Mouse (Mus musculus): ENCODE data around the gene Tmem150b. TPM values are rescaled to one million over a fixed set of nuclear protein-coding genes. Genes with fewer than 3 reads are reported as not detected.

The Tmem150b gene
- 0.16 TPM in 1 of 2 replicates, not detected in the other for polyA plus RNA-seq (2014; fragmentation: Nextera tagmentation; extraction: Ambion mirVana)

- Histone ChIP-seq H3K9me3 (ENCODE audit: control insufficient read depth, low read length) (no peaks in the 10 kb centered on the region), H3K36me3 (ENCODE audit: control insufficient read depth, insufficient read depth, low read length) (no peaks in the 10 kb centered on the region), H3K27me3 (replicated peaks; ENCODE audit: control insufficient read depth, insufficient read depth, low read length) (no peaks in the 10 kb centered on the region), H3K9ac (ENCODE audit: low read depth, low read length) (no peak within 1 kb of the TSS), H3K27ac (ENCODE audit: low read depth, low read length) (no peak within 1 kb of the TSS), H3K4me3 (ENCODE audit: low read depth, low read length) (no peak within 1 kb of the TSS), H3K4me1 (replicated peaks; ENCODE audit: control insufficient read depth, insufficient read depth, low read length) (no peaks in the 10 kb centered on the region; the same call in 1 of the 2 replicates), H3K4me2 (peak within 1 kb of the TSS; percentile 62; the same call in 1 of the 2 replicates)
- ATAC-seq (replicated peaks; ENCODE audit: low FRiP score): no peak
- WGBS: 42% methylated on average over 7 of the region's 7 CpGs
- no peak for DNase-seq (ENCODE audit: low spot score)
Measured at GRCm38 (mm10) chr7:4725169-4725568, at the start of gene Tmem150b. Gene Tmem150b, minus strand, starts transcription at chr7:4725249.

DNA sequence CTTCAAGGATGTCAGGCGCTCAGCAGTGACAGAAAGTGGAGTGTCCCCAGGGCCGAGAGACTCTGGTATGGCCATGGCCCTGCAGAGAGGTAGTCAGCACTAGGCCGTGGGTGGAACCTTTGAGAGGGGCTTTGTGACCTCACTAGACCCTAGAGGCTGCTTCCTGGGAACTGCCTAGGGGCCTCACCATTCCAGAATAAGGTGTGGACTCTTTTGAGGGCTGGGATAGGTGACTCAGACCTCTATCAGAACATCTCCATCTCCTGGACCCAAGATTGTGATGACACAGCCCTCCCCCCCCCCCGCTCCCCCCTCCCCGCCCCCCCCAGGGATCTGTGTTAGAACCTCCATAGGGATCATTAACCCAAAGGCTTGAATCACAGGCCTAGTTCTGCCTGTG is 46.2 kb upstream of the Tmem150b start, which contains the start of gene Fam71e2:
Fam71e2 (minus strand) TSS at position 101 of the 400 bp plus-strand sequence.
- Histone ChIP-seq H3K4me2 (no peak within 1 kb of the TSS), H3K4me1 (replicated peaks; ENCODE audit: control insufficient read depth, insufficient read depth, low read length) (no peaks in the 10 kb centered on the region), H3K9ac (ENCODE audit: low read depth, low read length) (no peak within 1 kb of the TSS), H3K4me3 (ENCODE audit: low read depth, low read length) (no peak within 1 kb of the TSS), H3K36me3 (ENCODE audit: control insufficient read depth, insufficient read depth, low read length) (no peaks in the 10 kb centered on the region), H3K27me3 (replicated peaks; ENCODE audit: control insufficient read depth, insufficient read depth, low read length) (peaks cover 23% of the 10 kb centered on the region), H3K9me3 (ENCODE audit: control insufficient read depth, low read length) (no peaks in the 10 kb centered on the region), H3K27ac (ENCODE audit: low read depth, low read length) (no peak within 1 kb of the TSS)
- no peak for DNase-seq (ENCODE audit: low spot score)
- WGBS: 67% methylated on average over 3 of the region's 5 CpGs
- ATAC-seq (replicated peaks; ENCODE audit: low FRiP score): no peak

- no peaks in the 10 kb centered on the region for H3K4me1 ChIP-seq (replicated peaks; ENCODE audit: control insufficient read depth, insufficient read depth, low read length)
- no peaks in the 10 kb centered on the region; the same call in none of the 2 replicates for H3K27me3 ChIP-seq (replicated peaks; ENCODE audit: control insufficient read depth, insufficient read depth, low read length)
- no peak for DNase-seq (ENCODE audit: low spot score)
- 0 out of 2 replicates have a peak overlapping the region, but pooled peaks have one; percentile 1 for H3K4me2 ChIP-seq
- no peaks in the 10 kb centered on the region for H3K36me3 ChIP-seq (ENCODE audit: control insufficient read depth, insufficient read depth, low read length)
- ATAC-seq (replicated peaks; ENCODE audit: low FRiP score): no peak
- H3K27ac ChIP-seq (ENCODE audit: low read depth, low read length): no peak overlapping the region
- 41% methylated on average over 4 of the region's 4 CpGs for WGBS
- H3K9ac ChIP-seq (ENCODE audit: low read depth, low read length): no peak overlapping the region
- no peak overlapping the region for H3K4me3 ChIP-seq (ENCODE audit: low read depth, low read length)
- H3K9me3 ChIP-seq (ENCODE audit: control insufficient read depth, low read length): no peaks in the 10 kb centered on the region
Measured at GRCm38 (mm10) chr7:4764946-4765710, 40.1 kb upstream of the Tmem150b start.

DNA sequence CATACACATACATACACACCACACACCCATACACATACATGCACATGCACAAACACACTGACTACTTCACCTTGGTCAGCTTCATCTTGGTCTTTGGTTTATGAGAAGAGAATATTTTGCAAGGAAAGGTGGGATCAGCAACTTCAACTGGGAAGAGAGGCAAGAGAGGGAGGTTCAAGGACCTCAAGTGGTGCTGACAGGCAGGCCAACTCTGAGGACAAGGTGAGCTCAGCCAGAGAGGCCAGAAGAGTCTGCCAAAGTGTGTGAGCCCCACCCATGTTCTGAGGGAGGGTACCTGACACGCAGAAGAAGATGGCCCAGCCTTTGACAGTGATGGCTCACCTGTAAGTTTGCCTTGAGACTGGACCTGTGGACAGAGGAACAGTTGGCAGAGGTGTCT is 34.6 kb upstream of the Tmem150b start:
- H3K27me3 ChIP-seq (replicated peaks; ENCODE audit: control insufficient read depth, insufficient read depth, low read length): 0 out of 2 replicates have a peak, but pooled peaks cover 2% of the 10 kb centered on the region
- no peak for DNase-seq (ENCODE audit: low spot score)
- 39% methylated on average over 1 of the region's 1 CpGs for WGBS
- no peaks in the 10 kb centered on the region for H3K9me3 ChIP-seq (ENCODE audit: control insufficient read depth, low read length)
- no peak overlapping the region for H3K9ac ChIP-seq (ENCODE audit: low read depth, low read length)
- H3K4me2 ChIP-seq: no peak overlapping the region
- no peak overlapping the region for H3K4me3 ChIP-seq (ENCODE audit: low read depth, low read length)
- H3K36me3 ChIP-seq (ENCODE audit: control insufficient read depth, insufficient read depth, low read length): no peaks in the 10 kb centered on the region
- no peaks in the 10 kb centered on the region for H3K4me1 ChIP-seq (replicated peaks; ENCODE audit: control insufficient read depth, insufficient read depth, low read length)
- H3K27ac ChIP-seq (ENCODE audit: low read depth, low read length): no peak overlapping the region
- ATAC-seq (replicated peaks; ENCODE audit: low FRiP score): no peak

- Histone ChIP-seq H3K27ac (ENCODE audit: low read depth, low read length) (peak within 1 kb of the TSS; percentile 72), H3K36me3 (ENCODE audit: control insufficient read depth, insufficient read depth, low read length) (0 out of 2 replicates have a peak, but pooled peaks cover 3% of the 10 kb centered on the region), H3K4me3 (ENCODE audit: low read depth, low read length) (peak within 1 kb of the TSS; percentile 60), H3K9me3 (ENCODE audit: control insufficient read depth, low read length) (no peaks in the 10 kb centered on the region), H3K27me3 (replicated peaks; ENCODE audit: control insufficient read depth, insufficient read depth, low read length) (no peaks in the 10 kb centered on the region), H3K9ac (ENCODE audit: low read depth, low read length) (peak within 1 kb of the TSS; percentile 64), H3K4me1 (replicated peaks; ENCODE audit: control insufficient read depth, insufficient read depth, low read length) (peaks cover 24% of the 10 kb centered on the region), H3K4me2 (peak within 1 kb of the TSS; percentile 69)
- ATAC-seq (replicated peaks; ENCODE audit: low FRiP score) (peak; percentile 90), DNase-seq (ENCODE audit: low spot score) (peak; percentile 87)
- WGBS: 4% methylated on average over 24 of the region's 24 CpGs
Measured at GRCm38 (mm10) chr7:4752821-4753570, 27.9 kb upstream of the Tmem150b start, which contains the start of gene Cox6b2. Gene Cox6b2, minus strand, starts transcription at chr7:4753094.

DNA sequence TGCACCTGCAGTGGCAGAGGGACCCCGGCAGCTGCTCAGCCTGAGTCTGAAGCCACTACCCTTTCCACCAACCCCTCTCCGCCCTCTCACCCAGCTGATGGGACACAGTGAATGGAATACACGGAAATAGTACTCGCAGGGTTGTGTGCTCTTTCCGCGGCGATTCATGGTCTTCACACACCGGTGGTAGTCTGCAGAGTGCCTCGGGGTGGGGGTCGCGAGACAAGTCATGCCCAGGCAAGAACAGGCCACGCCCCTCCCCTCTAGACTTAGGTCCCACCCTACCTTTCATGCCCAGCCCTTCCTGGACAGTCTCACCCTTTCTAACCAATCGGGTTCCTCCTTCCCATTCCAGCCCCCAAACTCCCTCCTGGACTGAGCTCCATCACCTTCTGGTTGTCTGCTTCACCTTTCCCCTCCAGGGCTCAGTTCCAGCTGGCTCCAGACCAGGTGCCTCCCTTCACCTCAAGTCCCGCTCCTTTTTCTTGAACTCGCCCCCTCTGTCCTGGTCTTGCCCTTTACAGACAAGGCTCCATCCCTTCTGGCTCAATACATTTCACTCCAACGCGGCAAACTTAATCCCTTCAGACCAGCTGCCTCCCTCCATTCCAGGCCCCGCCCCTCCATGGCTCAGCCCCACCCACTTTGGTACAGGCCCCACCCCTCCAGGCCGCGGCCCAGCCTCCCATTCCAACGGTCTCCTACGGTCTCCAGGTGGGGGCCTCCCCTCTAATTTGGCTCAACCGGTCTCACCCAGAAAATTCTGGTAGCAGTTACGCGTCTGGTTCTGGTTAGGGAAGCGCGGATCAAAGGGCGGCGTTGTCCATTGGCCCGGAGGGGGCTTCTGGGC is 27.1 kb upstream of the Tmem150b start:
- H3K4me3 ChIP-seq (ENCODE audit: low read depth, low read length): peak overlapping the region; percentile 60

GRCm38 (mm10) chr7:4749169-4749568 is 24.1 kb upstream of the Tmem150b start:
- Histone ChIP-seq H3K36me3 (ENCODE audit: control insufficient read depth, insufficient read depth, low read length) (peaks cover 28% of the 10 kb centered on the region), H3K9me3 (ENCODE audit: control insufficient read depth, low read length) (no peaks in the 10 kb centered on the region), H3K4me3 (ENCODE audit: low read depth, low read length) (no peak overlapping the region), H3K27ac (ENCODE audit: low read depth, low read length) (peak overlapping the region; percentile 93; the same call in 1 of the 2 replicates), H3K27me3 (replicated peaks; ENCODE audit: control insufficient read depth, insufficient read depth, low read length) (no peaks in the 10 kb centered on the region), H3K9ac (ENCODE audit: low read depth, low read length) (no peak overlapping the region), H3K4me2 (no peak overlapping the region), H3K4me1 (replicated peaks; ENCODE audit: control insufficient read depth, insufficient read depth, low read length) (peaks cover 57% of the 10 kb centered on the region)
- DNase-seq (ENCODE audit: low spot score) (no peak), ATAC-seq (replicated peaks; ENCODE audit: low FRiP score) (no peak)
- WGBS: 50% methylated on average over 2 of the region's 2 CpGs

More for the DNA sequence above, 27.1 kb upstream of the Tmem150b start:
- Histone ChIP-seq H3K4me1 (replicated peaks; ENCODE audit: control insufficient read depth, insufficient read depth, low read length) (peaks cover 29% of the 10 kb centered on the region), H3K4me2 (peak overlapping the region; percentile 69), H3K9ac (ENCODE audit: low read depth, low read length) (peak overlapping the region; percentile 64), H3K27me3 (replicated peaks; ENCODE audit: control insufficient read depth, insufficient read depth, low read length) (no peaks in the 10 kb centered on the region), H3K27ac (ENCODE audit: low read depth, low read length) (peak overlapping the region; percentile 72), H3K36me3 (ENCODE audit: control insufficient read depth, insufficient read depth, low read length) (0 out of 2 replicates have a peak, but pooled peaks cover 3% of the 10 kb centered on the region), H3K9me3 (ENCODE audit: control insufficient read depth, low read length) (no peaks in the 10 kb centered on the region)
- peak; percentile 81 for ATAC-seq (replicated peaks; ENCODE audit: low FRiP score)
- peak; percentile 87 for DNase-seq (ENCODE audit: low spot score)
- 2% methylated on average over 30 of the region's 30 CpGs for WGBS

DNA sequence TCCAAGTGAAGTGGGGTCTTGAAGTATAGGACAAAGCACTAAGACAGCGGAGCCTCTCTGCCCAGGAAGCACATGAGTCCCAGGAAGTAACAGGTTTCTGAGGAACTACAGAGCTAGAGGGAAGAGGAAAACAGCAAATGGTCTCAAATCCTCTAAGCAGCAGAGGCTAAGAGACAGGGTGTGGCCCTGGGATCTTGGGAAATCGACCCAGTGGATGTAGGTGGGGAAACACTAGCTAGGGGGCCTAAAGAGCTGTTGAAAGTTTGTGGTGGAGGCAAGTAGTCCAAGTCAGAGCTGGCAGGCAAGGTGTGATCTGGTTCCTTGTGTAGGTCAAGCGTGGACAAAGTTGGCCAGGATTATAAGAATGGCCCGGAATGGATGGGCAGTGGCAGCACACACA is 23.3 kb upstream of the Tmem150b start:
- H3K9ac ChIP-seq (ENCODE audit: low read depth, low read length): peak overlapping the region; percentile 54
- no peaks in the 10 kb centered on the region for H3K9me3 ChIP-seq (ENCODE audit: control insufficient read depth, low read length)
- peaks cover 30% of the 10 kb centered on the region for H3K36me3 ChIP-seq (ENCODE audit: control insufficient read depth, insufficient read depth, low read length)
- WGBS: 66% methylated on average over 4 of the region's 4 CpGs
- no peak overlapping the region for H3K4me3 ChIP-seq (ENCODE audit: low read depth, low read length)
- DNase-seq (ENCODE audit: low spot score) (no peak), ATAC-seq (replicated peaks; ENCODE audit: low FRiP score) (no peak)
- H3K4me2 ChIP-seq: peak overlapping the region; percentile 33
- H3K27ac ChIP-seq (ENCODE audit: low read depth, low read length): peak overlapping the region; percentile 93
- peaks cover 65% of the 10 kb centered on the region for H3K4me1 ChIP-seq (replicated peaks; ENCODE audit: control insufficient read depth, insufficient read depth, low read length)
- H3K27me3 ChIP-seq (replicated peaks; ENCODE audit: control insufficient read depth, insufficient read depth, low read length): no peaks in the 10 kb centered on the region
